Mouse (Mus musculus) gastrocnemius, adult 2 months (tissue): ENCODE measurements around the gene Ivl. TPM values are rescaled to one million over a fixed set of nuclear protein-coding genes. Genes with fewer than 3 reads are reported as not detected.

Source experiments
- DNase-seq: peaks from one replicate; pipeline ENCODE4 v3.0.0; 2022
- H3K27ac ChIP-seq: fragments of 200-600 bp; 2 replicates; pipeline ENCODE4 v1.8.1; 2022; ENCODE audit warnings: mild to moderate bottlenecking
- H3K4me3 ChIP-seq: fragments of 200-600 bp; 2 replicates; pipeline ENCODE4 v1.8.1; 2022; ENCODE audit warnings: mild to moderate bottlenecking, moderate library complexity
- CTCF ChIP-seq: fragments of 200-600 bp; IDR thresholded peaks from 2 replicates; pipeline ENCODE4 v1.8.1; 2022; ENCODE audit warnings: antibody characterized with exemption, mild to moderate bottlenecking, moderate library complexity
- intact Hi-C: fragments of 180-260 bp; cut with DNase I; formaldehyde crosslinking; loops from one replicate; pipeline ENCODE4 v1.15.1; 2025
- long read RNA-seq, 2 experiments: library from polyadenylated mRNA; stranded (forward); transcript quantifications; one replicate each; pipeline ENCODE4 v2.0.0; 2021
- total RNA-seq, 2 experiments: library from RNA; stranded (reverse); gene quantifications; 2 replicates each; pipeline ENCODE4 v1.2.3; 2021

Gene Ivl
- total RNA-seq: not detected
- long read RNA-seq, experiment 1: 0 reads
- long read RNA-seq, experiment 2: 0 reads

DNA sequence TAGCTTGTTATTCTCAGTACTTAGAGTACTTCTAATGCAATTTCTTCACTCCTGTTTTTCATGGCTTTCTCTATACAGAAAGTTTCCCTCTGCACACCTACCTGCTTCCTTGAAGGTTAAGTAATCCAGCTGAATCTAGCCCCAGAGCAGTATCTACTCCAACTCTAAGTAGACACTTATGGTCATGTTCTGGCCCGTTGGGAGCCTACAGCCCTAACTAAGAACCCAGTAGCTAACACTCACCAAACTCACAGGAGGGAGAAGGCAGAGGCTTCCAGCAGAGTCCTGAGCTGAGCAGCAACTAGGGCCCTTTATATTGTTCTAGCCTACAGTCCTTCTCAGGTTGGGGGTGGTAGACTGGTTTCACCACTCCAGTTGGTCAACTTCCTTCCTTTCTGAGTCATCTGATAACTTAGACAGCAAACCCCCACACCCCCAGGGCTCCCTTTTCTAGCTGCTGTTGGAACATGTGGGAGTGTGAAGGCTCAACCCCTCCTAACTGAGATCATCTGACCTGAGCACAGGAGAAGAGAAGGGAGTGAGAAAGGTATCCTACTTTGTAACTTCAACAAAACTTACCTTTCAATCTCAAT is at the start of gene Ivl:
Gene Ivl, minus strand, starts transcription at position 287 of the 593 bp plus-strand sequence.
- intact Hi-C loops: no loop called here
- Histone ChIP-seq H3K27ac (no peak within 1 kb of the TSS), H3K4me3 (no peak within 1 kb of the TSS)
- no peak for TF ChIP-seq CTCF
- DNase-seq: no peak

DNA sequence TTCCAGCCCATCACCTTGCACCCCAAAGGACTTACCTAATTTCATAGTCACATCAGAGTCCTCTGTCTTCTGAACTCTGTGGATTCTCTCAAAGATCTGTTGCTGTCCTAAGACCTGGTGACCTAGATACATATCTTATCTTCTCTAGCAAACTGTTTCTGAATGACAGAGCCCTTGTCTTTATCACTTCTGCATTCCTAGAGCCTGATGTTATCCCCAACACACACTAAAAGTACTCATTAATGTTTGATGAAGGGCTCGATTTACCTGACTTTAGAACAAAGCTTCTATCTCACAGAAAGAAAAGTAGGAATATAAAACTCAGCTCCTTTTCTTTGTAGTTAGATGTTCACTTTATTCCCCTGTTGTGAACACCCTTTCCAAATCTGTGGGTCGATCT is 48.0 kb upstream of the Ivl start, which contains the start of gene Lce6a:
Gene Lce6a, minus strand, starts transcription at position 101 of the 400 bp plus-strand sequence.
- no peak within 1 kb of the TSS for H3K4me3 ChIP-seq
- no peak within 1 kb of the TSS for H3K27ac ChIP-seq
- no peak for TF ChIP-seq CTCF
- DNase-seq: no peak
- intact Hi-C loops: no loop called here

DNA sequence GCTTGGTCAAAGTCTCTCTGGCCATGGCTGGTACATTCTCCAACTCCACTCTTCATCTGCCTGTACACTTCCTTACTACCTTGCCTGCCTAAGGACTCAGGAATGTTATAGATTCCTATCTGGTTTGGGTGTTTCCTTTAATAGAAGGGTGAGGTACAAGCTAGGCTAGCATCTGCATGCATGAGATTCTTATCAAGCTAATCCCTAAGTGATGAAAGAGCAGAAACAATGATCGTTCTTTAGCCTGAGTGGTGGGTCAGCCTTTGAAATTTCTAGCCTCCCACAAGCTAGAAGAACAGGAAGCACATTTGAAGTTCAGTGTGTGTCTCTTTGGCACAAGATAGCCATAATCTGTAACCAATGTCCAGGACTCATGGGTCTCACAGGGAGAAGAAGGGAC is 36.3 kb upstream of the Ivl start:
- Histone ChIP-seq H3K4me3 (no peak overlapping the region), H3K27ac (no peak overlapping the region)
- intact Hi-C loops: no loop called here
- no peak for TF ChIP-seq CTCF
- DNase-seq: no peak

DNA sequence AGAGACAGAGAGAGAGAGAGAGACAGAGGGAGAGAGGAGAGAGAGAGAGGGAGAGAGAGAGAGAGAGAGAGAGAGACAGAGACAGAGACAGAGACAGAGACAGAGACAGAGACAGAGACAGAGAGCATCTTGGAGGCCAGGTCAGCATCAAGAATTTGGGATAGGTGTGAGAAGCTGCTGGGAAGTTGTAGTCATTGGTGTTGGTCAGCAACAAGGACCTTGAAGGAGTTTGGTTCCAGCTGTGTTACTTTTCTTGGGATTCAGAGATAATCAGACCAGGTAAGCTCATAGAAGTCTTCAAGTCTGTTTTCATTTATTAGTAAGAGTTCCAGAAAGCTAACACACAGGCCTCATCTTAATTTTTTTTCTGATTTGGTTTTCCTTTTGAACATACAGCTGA is 33.9 kb upstream of the Ivl start, which contains the start of gene 2210017I01Rik:
Gene 2210017I01Rik, minus strand, starts transcription at position 101 of the 400 bp plus-strand sequence.
- no peak for TF ChIP-seq CTCF

DNA sequence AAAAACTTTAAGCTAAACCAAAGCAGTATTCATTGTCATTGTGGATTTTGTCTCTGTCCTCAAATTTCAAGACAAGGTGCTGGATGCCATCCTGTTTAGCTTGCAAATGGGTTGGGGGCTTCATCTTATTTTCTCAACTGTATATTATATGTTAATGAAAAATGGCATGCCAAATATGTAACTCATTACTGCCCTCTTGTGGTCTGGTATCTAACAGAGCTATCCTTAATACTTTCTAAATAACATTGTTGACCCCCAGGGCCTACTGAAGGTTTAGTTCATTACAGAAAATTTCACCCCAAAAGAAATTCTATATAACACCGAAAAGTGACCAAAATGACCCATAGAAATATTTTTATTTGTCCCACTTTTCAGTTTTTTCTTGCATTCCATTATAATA is 28.6 kb upstream of the Ivl start:
- no peak for DNase-seq
- Histone ChIP-seq H3K4me3 (no peak overlapping the region), H3K27ac (no peak overlapping the region)
- peak; percentile 39 for TF ChIP-seq CTCF
- intact Hi-C loops: no loop called here

More for the DNA sequence above, 33.9 kb upstream of the Ivl start, which contains the start of gene 2210017I01Rik:
- H3K27ac ChIP-seq: no peak within 1 kb of the TSS
- no peak within 1 kb of the TSS for H3K4me3 ChIP-seq
- intact Hi-C loops: no loop called here
- DNase-seq: no peak

DNA sequence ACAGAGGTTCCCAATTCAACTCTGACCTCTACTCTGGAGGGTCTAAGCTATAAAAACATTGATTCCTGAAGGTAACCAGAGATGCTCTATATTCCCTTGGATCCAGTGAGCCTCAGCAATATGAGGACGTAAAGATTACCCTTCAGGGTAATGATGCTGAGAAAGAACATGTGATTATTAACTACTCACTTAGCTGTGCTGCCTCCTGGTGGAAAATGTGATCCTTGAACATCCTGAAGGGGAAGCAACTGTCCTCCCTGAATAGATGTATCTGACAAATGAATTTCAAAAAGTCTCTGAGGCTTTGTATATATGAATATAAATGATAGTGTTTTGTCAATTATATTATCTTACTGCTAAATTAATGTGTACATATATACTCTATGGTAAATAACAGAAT is 26.9 kb upstream of the Ivl start:
- no peak for TF ChIP-seq CTCF
- DNase-seq: no peak
- no peak overlapping the region for H3K4me3 ChIP-seq
- H3K27ac ChIP-seq: no peak overlapping the region
- intact Hi-C loops: no loop called here

DNA sequence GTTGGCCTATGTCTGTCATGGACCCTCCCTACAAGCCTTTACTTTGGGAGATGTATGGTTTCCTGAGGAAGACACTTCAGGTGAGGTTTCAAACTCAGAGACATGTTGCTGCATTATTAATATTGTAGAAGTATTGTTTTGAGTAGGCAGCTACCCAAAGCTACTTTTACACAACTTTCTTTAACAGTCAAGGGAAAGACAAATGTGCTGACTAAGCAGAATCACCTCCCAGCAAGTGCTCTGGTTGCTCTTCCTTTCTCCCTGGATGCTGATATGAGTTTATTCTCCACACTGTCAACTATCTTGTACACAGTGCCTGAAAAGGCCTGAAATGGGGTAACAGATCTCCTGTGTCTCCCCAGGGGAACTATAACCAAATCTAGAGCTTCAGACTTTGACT is 26.4 kb upstream of the Ivl start:
- H3K27ac ChIP-seq: no peak overlapping the region
- H3K4me3 ChIP-seq: no peak overlapping the region
- intact Hi-C loops: no loop called here
- no peak for DNase-seq
- TF ChIP-seq CTCF: no peak

DNA sequence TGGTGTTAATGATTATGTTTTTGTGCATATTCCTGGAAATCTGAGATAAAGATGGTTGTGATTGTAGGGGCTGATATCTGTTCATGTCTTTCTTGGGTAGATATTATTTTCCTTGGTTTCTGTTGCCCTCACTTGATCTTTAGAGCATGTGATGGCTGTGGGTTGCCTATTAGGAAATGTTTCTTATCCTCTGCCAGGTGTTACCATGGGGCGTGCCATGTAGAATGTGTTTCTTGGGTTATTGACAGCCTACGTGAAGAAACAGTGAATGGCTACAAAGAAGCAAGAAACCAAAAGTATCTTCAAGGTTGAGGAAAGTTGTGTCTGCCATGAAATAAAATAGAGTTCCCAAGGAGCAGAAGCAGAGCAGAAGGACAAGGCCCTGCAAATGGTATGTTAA is 24.9 kb upstream of the Ivl start:
- Histone ChIP-seq H3K27ac (no peak overlapping the region), H3K4me3 (no peak overlapping the region)
- no peak for TF ChIP-seq CTCF
- intact Hi-C loops: no loop called here
- no peak for DNase-seq

DNA sequence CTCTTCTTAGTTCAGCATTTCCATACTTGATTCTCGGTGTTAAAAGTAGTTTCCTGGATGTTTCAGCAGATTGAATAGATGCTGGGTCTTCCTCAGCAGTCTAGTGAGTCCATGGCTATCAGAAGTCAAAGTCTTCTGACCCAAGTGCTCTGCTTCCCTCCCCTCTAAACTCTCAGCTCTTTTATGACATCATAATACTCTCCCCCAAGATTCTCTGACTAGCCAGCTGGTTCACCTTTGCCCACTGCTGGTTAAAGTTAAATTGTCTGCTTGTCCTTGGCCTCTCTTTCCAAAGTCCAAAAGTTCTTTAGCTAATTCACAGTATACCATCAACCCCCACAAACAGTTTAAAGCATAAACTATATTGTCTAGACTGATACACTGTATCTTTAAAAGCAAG is 15.3 kb upstream of the Ivl start, which contains the start of gene Smcp:
Gene Smcp, minus strand, starts transcription at position 140 of the 400 bp plus-strand sequence.
- Histone ChIP-seq H3K4me3 (no peak within 1 kb of the TSS), H3K27ac (no peak within 1 kb of the TSS)
- no peak for DNase-seq
- intact Hi-C loops: no loop called here
- no peak for TF ChIP-seq CTCF

DNA sequence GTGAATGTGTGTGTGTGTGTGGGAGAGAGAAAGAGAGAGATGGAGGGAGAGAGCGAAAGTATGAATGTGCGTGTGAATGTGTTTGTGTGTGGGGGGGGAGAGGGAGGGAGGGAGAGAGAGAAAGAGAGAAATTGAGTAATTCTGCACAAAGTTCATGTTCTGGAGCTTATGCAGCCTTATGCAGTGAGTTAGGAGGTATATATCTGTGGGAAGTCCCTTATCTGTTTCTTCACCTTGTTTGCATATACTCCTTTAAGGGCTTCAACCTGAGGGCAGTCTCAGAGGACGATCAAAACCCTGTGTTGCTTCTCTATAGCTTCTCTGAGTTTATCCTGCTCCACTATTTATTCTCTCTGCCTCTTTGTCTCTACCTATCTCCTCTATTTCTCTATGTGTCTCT is 13.7 kb upstream of the Ivl start:
- H3K27ac ChIP-seq: no peak overlapping the region
- intact Hi-C loops: no loop called here
- no peak for DNase-seq
- TF ChIP-seq CTCF: no peak
- no peak overlapping the region for H3K4me3 ChIP-seq

DNA sequence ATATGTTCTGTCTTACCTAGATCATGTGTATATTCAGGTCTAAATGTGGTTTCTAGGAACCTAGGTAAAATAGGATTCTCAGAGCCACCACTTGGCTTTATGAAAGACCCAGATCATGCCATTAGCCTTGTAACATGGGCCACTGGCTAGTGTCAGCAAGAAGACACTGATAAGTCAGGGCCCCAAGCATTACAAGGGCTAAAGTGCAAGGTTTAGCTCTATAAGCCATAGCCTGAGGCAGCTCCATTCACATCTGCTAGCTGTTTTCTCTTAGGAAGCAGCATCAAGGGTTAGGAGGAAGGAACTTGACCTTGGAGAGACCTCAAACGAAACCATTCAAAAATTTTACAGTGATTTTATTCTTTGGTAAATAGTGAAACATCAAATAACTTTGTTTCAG is 11.5 kb upstream of the Ivl start:
- no peak overlapping the region for H3K27ac ChIP-seq
- TF ChIP-seq CTCF: no peak
- intact Hi-C loops: no loop called here
- DNase-seq: no peak
- no peak overlapping the region for H3K4me3 ChIP-seq

DNA sequence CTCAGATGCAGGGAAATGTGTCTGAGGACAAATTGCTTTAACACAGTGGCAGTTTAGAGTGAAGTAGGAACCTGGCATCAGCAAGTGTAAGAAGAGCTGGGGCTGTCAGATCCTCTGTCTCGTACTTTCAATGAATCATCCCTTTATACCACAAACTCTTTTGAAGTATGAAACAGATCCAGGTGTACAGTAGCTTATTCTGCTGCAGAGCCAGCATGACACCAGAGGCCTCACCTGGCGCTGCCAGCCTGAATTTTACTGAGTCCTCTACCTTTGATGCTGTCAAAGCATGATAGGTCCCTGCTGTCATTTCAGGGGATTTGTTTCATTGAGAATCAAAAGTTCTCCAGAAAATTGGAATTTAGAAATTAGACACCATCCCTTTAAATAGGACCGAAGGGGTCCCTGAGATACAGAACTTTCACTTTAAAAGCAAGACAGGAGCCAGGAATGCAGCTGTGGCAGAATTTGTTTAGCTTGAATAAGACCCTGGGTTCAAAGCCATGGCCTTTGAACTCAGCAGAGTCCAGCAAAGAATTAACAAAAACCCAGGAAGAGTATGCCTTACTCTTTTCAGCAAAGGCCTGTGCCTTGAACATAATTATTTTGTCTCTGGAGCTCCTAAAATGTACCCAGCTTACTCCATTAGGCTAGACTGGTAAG is 9.8 kb upstream of the Ivl start:
- Histone ChIP-seq H3K4me3 (no peak overlapping the region), H3K27ac (no peak overlapping the region)
- DNase-seq: no peak
- TF ChIP-seq CTCF: no peak
- intact Hi-C loops: no loop called here

DNA sequence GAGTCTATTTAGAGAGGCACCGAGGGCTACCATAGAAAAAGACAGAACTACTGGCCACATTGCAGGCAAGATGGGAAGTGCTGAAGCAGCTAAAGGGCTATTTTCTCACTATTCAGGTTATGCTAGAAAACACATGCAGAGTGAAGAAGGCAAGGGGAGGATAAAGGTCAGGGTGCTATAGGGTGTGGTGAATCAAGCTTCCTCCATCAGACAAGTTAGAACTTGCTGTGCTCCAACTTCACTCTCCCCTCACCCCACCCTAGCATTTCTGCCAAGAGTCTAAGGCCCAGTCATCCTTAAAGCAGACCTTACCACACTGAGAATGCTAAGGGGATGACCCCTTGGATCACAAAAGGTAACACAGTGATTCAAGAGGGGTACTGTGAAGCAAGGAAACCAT is 6.0 kb upstream of the Ivl start:
- TF ChIP-seq CTCF: no peak
- intact Hi-C loops: no loop called here
- H3K4me3 ChIP-seq: no peak overlapping the region
- no peak overlapping the region for H3K27ac ChIP-seq
- DNase-seq: no peak
